Mouse (Mus musculus) adrenal gland, adult 18-20 months (tissue): ENCODE results near the gene Crnkl1. TPM values are rescaled to one million over a fixed set of nuclear protein-coding genes. Genes with fewer than 3 reads are reported as not detected.

Experiments used
- DNase-seq, 2 experiments: peaks; one replicate each; pipeline ENCODE4 v3.0.0; 2021 to 2022; ENCODE audit warnings: low spot score in 2 of 2
- long read RNA-seq, 2 experiments: library from polyadenylated mRNA; stranded (forward); transcript quantifications; one replicate each; pipeline ENCODE4 v2.0.0; 2021
- total RNA-seq, 2 experiments: library from RNA; stranded (reverse); gene quantifications; 1 replicate in 1 of 2; 2 replicates in 1 of 2; pipeline ENCODE4 v1.2.3; 2021

Gene Crnkl1
- total RNA-seq = 10 to 100 TPM; 22.4 to 22.6 TPM
- long read RNA-seq, experiment 1, transcript Crnkl1-201 (14 exons, 3,428 nt) = major isoform, 15 of 18 reads
- long read RNA-seq, experiment 1, partial matches to known transcripts = 3 of 18 reads
- long read RNA-seq, experiment 1, other reads (novel, unspliced or antisense) = 0 of 18 reads
- long read RNA-seq, experiment 2, transcript Crnkl1-201 (14 exons, 3,428 nt) = major isoform, 49 of 59 reads
- long read RNA-seq, experiment 2, partial matches to known transcripts = 9 of 59 reads
- long read RNA-seq, experiment 2, other reads (novel, unspliced or antisense) = 1 of 59 reads

- DNase-seq = peak; percentile 86 to 90
Measured at GRCm38 (mm10) chr2:145934339-145935231, at the start of gene Crnkl1, which contains the start of gene Cfap61. Gene Crnkl1, minus strand, starts transcription at chr2:145935014. Gene Cfap61, plus strand, starts transcription at chr2:145934784.

GRCm38 (mm10) chr2:145982317-145983045 lies 47.7 kb upstream of the Crnkl1 start:
- DNase-seq = no peak

GRCm38 (mm10) chr2:145981699-145982112 lies 46.9 kb upstream of the Crnkl1 start:
- no peak for DNase-seq

- DNase-seq = no peak
Measured at GRCm38 (mm10) chr2:145980881-145981280, 46.1 kb upstream of the Crnkl1 start.

- DNase-seq = no peak
Measured at GRCm38 (mm10) chr2:145979616-145980015, 44.8 kb upstream of the Crnkl1 start.

GRCm38 (mm10) chr2:145972571-145972970 lies 37.8 kb upstream of the Crnkl1 start:
- DNase-seq = no peak

GRCm38 (mm10) chr2:145971237-145972010 lies 36.6 kb upstream of the Crnkl1 start:
- no peak for DNase-seq

GRCm38 (mm10) chr2:145970751-145971150 lies 35.9 kb upstream of the Crnkl1 start:
- DNase-seq = no peak

GRCm38 (mm10) chr2:145961861-145962260 lies 27.0 kb upstream of the Crnkl1 start:
- no peak for DNase-seq

- DNase-seq = no peak
Measured at GRCm38 (mm10) chr2:145958551-145958950, 23.7 kb upstream of the Crnkl1 start.

- no peak for DNase-seq
Measured at GRCm38 (mm10) chr2:145958097-145958496, 23.3 kb upstream of the Crnkl1 start.

GRCm38 (mm10) chr2:145957450-145957849 lies 22.6 kb upstream of the Crnkl1 start:
- DNase-seq = no peak

- DNase-seq = no peak
Measured at GRCm38 (mm10) chr2:145956318-145956717, 21.5 kb upstream of the Crnkl1 start.

- no peak for DNase-seq
Measured at GRCm38 (mm10) chr2:145955844-145956243, 21.0 kb upstream of the Crnkl1 start.

GRCm38 (mm10) chr2:145952726-145953125 lies 17.9 kb upstream of the Crnkl1 start:
- no peak for DNase-seq

- no peak for DNase-seq
Measured at GRCm38 (mm10) chr2:145950239-145950638, 15.4 kb upstream of the Crnkl1 start.

- no peak for DNase-seq
Measured at GRCm38 (mm10) chr2:145949475-145950068, 14.8 kb upstream of the Crnkl1 start.

- no peak for DNase-seq
Measured at GRCm38 (mm10) chr2:145948402-145948954, 13.7 kb upstream of the Crnkl1 start.

GRCm38 (mm10) chr2:145944286-145944685 lies 9.5 kb upstream of the Crnkl1 start:
- no peak for DNase-seq

- DNase-seq = no peak
Measured at GRCm38 (mm10) chr2:145941403-145941802, 6.6 kb upstream of the Crnkl1 start.
